Mouse (Mus musculus): ENCODE measurements at regions not wholly inside any gene's neighbourhood (a gene's known extent, or its start where the extent isn't known, plus 50 kb on each side); places are given as distances from the start of the nearest gene placed in this dataset.

DNA sequence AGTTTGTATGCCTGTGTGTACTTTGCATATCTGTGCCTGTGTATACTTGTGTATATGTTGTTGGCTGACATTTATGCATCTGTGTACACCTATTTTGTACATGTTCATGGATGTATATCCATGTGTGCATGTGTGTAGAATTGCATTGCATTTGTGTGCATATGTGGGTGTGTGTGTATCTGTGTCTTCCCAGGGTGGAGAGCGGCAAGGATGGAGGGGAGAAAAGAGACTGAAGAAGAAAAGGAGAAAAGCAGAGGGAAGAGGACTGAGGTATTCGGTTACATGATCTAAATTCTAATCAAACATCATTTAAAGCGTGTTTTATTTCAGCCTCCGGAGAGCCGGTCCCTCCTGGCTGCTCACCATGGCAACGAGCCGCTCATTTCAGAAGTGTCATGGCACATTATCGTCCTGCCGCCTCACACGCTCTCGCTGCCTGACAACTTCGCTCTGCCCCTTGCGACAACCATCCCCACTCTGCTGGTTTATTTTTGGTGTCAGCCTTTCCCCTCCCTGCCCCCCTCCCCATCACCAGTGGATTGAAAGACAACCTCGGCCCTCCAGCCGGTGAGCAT, 58.6 kb downstream of the Mrm1 start:
- no peaks in the 10 kb centered on the region for H3K36me3 ChIP-seq (ENCODE audit: control insufficient read depth, insufficient read depth)
- H3ac ChIP-seq (ENCODE audit: control insufficient read depth, insufficient read length, low read depth), result no peak overlapping the region
- TF ChIP-seq CTCF (IDR thresholded peaks at IDR 0.05; ENCODE audit: control insufficient read depth, insufficient read depth, insufficient read length) (no peak), FOSL1 (IDR thresholded peaks at IDR 0.05; ENCODE audit: insufficient read depth, low read length, poor library complexity, severe bottlenecking) (no peak), CEBPB (IDR thresholded peaks at IDR 0.05; ENCODE audit: low read depth) (no peak), MYOG (IDR thresholded peaks at IDR 0.05; ENCODE audit: control insufficient read depth, extremely low read depth, insufficient read length) (no peak), USF1 (IDR thresholded peaks at IDR 0.05; ENCODE audit: low read depth) (no peak), MYOD1 (IDR thresholded peaks at IDR 0.05; ENCODE audit: control insufficient read depth, insufficient read length, low read depth) (no peak), MAX (IDR thresholded peaks at IDR 0.05) (no peak)
- H3K27me3 ChIP-seq (ENCODE audit: control insufficient read depth, insufficient read depth, insufficient read length), result peaks cover 78% of the 10 kb centered on the region
- H3K79me3 ChIP-seq (ENCODE audit: low read depth), result no peaks in the 10 kb centered on the region
- no peak overlapping the region for H3K4me3 ChIP-seq (ENCODE audit: insufficient read depth, poor library complexity, severe bottlenecking)
- no peaks in the 10 kb centered on the region for H3K79me2 ChIP-seq (ENCODE audit: control insufficient read depth, insufficient read depth)

DNA sequence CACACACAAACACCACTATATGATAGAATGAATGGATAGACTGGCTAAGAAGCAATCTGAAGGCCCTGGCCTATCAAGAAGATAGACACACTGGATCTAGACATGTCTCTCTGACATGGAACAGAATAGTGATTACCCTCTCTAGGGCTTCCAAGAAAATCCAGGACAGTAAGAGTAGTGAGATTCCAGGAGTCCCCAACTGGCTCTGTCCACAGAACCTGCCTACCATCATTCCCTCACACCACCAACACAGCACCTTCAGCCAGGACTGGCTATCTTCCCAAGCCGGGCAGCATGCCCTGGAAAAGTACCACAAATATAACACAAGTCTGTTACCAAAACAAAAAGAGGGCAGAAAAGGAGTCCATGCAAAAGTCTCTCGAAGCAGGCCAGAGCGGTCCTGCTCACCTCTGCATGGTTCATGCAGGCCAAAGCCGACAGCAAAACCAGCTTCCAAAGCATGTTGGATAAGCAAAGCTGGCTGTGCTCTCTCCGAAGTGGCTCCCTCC, 59.8 kb downstream of the Mrm1 start:
- no peaks in the 10 kb centered on the region for H3K36me3 ChIP-seq (ENCODE audit: control insufficient read depth, insufficient read depth)
- H3K79me3 ChIP-seq (ENCODE audit: low read depth), result no peaks in the 10 kb centered on the region
- H3K4me3 ChIP-seq (ENCODE audit: insufficient read depth, poor library complexity, severe bottlenecking), result no peak overlapping the region
- no peaks in the 10 kb centered on the region for H3K79me2 ChIP-seq (ENCODE audit: control insufficient read depth, insufficient read depth)
- no peak overlapping the region for H3ac ChIP-seq (ENCODE audit: control insufficient read depth, insufficient read length, low read depth)
- peaks cover 69% of the 10 kb centered on the region for H3K27me3 ChIP-seq (ENCODE audit: control insufficient read depth, insufficient read depth, insufficient read length)
- no peak for TF ChIP-seq CTCF (IDR thresholded peaks at IDR 0.05; ENCODE audit: control insufficient read depth, insufficient read depth, insufficient read length)

DNA sequence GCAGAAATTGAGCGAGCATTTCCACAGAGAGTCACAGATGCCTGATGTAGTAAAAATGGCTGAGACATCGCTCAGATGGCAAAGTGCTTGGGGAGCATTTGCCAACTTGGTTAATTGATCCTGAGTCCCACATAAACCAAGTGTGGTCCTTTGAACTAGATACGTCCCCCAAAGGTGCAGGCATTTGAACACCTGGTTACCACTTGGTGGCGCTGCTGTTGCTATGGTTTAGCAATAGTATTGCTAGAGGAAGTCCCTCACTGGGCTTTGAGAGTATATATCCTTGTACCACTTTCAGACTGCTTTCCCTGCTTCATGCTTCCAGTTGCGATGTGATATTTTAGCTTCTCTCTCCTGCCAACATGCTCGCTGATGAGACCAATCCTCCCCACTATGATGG, 67.3 kb downstream of the Mrm1 start:
- peaks cover 24% of the 10 kb centered on the region for H3K27me3 ChIP-seq (ENCODE audit: control insufficient read depth, insufficient read depth, insufficient read length)
- no peak for TF ChIP-seq MYOG (IDR thresholded peaks at IDR 0.05; ENCODE audit: control insufficient read depth, extremely low read depth, insufficient read length)
- TF ChIP-seq MAX (IDR thresholded peaks at IDR 0.05), result no peak
- no peak for TF ChIP-seq FOSL1 (IDR thresholded peaks at IDR 0.05; ENCODE audit: insufficient read depth, low read length, poor library complexity, severe bottlenecking)
- no peak for TF ChIP-seq USF1 (IDR thresholded peaks at IDR 0.05; ENCODE audit: low read depth)
- no peak for TF ChIP-seq CTCF (IDR thresholded peaks at IDR 0.05; ENCODE audit: control insufficient read depth, insufficient read depth, insufficient read length)
- TF ChIP-seq CEBPB (IDR thresholded peaks at IDR 0.05; ENCODE audit: low read depth), result no peak
- TF ChIP-seq MYOD1 (IDR thresholded peaks at IDR 0.05; ENCODE audit: control insufficient read depth, insufficient read length, low read depth), result no peak
- H3K36me3 ChIP-seq (ENCODE audit: control insufficient read depth, insufficient read depth), result no peaks in the 10 kb centered on the region
- H3K79me2 ChIP-seq (ENCODE audit: control insufficient read depth, insufficient read depth), result no peaks in the 10 kb centered on the region
- no peak overlapping the region for H3K4me3 ChIP-seq (ENCODE audit: insufficient read depth, poor library complexity, severe bottlenecking)
- H3K79me3 ChIP-seq (ENCODE audit: low read depth), result no peaks in the 10 kb centered on the region
- no peak overlapping the region for H3ac ChIP-seq (ENCODE audit: control insufficient read depth, insufficient read length, low read depth)

DNA sequence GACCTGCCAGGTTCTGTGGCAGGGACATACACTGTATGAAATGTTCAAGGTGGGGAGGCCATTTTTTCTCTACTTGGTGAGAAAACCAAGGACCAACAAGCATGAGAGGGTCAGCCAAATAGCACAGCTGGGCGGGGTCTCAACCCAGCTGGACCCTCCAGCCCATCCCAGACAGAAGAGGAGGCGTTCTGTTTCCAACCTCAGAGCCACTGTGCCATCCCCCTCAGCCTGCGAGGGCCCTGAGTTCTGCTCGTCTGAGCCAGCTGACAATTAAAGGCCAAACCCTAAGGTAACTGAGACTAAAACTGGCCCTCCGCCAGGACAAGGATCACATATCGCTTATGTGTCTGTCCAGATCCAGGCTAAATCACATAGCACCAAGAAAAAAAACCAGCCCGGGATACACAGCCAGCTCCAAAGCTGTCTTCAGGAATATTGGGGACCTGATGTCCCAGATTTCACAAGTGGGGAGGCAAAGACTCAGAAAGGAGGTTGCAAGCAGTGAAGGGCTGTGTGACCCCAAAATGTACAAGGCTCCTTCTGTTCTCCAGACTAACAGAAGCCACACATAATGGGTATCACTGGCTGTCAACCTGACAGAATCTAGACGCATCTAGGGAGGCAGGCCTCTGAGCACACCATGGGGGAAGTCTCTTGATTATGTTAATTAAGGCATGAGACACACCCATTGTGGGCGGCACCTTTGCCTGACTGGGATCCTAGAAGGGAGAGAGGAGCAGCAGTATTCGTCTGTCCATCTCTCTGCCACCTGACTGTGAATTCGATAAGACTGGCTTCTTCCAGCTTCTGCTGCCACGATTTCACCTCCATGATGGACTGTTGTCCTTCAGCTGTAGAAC, 69.6 kb downstream of the Mrm1 start:
- H3K36me3 ChIP-seq (ENCODE audit: control insufficient read depth, insufficient read depth), result no peaks in the 10 kb centered on the region
- H3K79me3 ChIP-seq (ENCODE audit: low read depth), result no peaks in the 10 kb centered on the region
- H3K79me2 ChIP-seq (ENCODE audit: control insufficient read depth, insufficient read depth), result no peaks in the 10 kb centered on the region
- TF ChIP-seq FOSL1 (IDR thresholded peaks at IDR 0.05; ENCODE audit: insufficient read depth, low read length, poor library complexity, severe bottlenecking), result no peak
- no peak for TF ChIP-seq CEBPB (IDR thresholded peaks at IDR 0.05; ENCODE audit: low read depth)
- no peak for TF ChIP-seq MYOG (IDR thresholded peaks at IDR 0.05; ENCODE audit: control insufficient read depth, extremely low read depth, insufficient read length)
- TF ChIP-seq MAX (IDR thresholded peaks at IDR 0.05), result no peak
- TF ChIP-seq CTCF (IDR thresholded peaks at IDR 0.05; ENCODE audit: control insufficient read depth, insufficient read depth, insufficient read length), result no peak
- TF ChIP-seq MYOD1 (IDR thresholded peaks at IDR 0.05; ENCODE audit: control insufficient read depth, insufficient read length, low read depth), result no peak
- TF ChIP-seq USF1 (IDR thresholded peaks at IDR 0.05; ENCODE audit: low read depth), result no peak
- H3ac ChIP-seq (ENCODE audit: control insufficient read depth, insufficient read length, low read depth), result no peak overlapping the region
- H3K4me3 ChIP-seq (ENCODE audit: insufficient read depth, poor library complexity, severe bottlenecking), result no peak overlapping the region
- H3K27me3 ChIP-seq (ENCODE audit: control insufficient read depth, insufficient read depth, insufficient read length), result peaks cover 36% of the 10 kb centered on the region

DNA sequence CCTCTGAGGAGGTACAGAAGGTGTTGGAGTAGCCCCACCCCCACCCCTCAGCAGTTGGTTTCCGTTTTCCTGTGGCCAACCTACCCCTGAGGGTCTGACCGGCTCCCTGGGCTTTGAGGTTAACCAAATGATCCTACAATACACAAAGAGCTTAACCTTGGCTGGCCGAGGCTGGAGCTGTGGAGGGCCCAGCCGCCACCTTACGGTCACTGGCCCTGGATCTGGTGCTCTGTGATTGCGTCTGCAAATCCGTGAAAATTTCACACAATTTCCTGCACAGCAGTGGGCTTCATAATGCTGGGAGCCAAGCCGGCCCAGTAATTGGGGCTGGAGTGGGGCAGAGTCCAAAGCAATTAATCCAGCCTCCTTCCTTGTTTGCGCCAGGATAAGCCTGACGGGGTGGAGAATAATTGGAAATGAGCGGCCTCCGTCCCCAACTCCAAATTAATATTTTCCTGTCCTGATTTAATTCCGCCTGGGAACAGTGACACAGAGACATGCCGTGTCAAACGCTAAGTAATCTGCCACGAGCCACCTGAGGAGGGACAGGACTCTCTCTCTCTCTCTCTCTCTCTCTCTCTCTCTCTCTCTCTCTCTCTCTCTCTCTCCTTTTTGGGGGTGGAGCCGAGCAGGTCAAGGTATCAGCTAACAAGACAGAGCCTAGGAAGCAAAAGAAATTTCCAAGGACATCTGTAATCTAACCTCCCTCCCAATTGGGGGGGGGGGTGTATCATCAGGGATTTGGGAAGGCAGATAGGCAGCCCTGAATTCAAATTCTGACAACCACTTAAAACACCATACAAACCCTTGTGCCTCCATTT, 80.3 kb downstream of the Mrm1 start:
- TF ChIP-seq MYOD1 (IDR thresholded peaks at IDR 0.05; ENCODE audit: control insufficient read depth, insufficient read length, low read depth) (no peak), MAX (IDR thresholded peaks at IDR 0.05) (no peak), USF1 (IDR thresholded peaks at IDR 0.05; ENCODE audit: low read depth) (no peak)
- no peaks in the 10 kb centered on the region for H3K79me3 ChIP-seq (ENCODE audit: low read depth)
- H3K79me2 ChIP-seq (ENCODE audit: control insufficient read depth, insufficient read depth), result no peaks in the 10 kb centered on the region
- no peaks in the 10 kb centered on the region for H3K36me3 ChIP-seq (ENCODE audit: control insufficient read depth, insufficient read depth)
- no peak overlapping the region for H3K4me3 ChIP-seq (ENCODE audit: insufficient read depth, poor library complexity, severe bottlenecking)
- no peak overlapping the region for H3ac ChIP-seq (ENCODE audit: control insufficient read depth, insufficient read length, low read depth)
- H3K27me3 ChIP-seq (ENCODE audit: control insufficient read depth, insufficient read depth, insufficient read length), result peaks cover 23% of the 10 kb centered on the region

Measured in C2C12 (cell line).